Mouse (Mus musculus) gastrocnemius, postnatal 10 days (tissue): ENCODE measurements around the gene Tmem63a. TPM values are rescaled to one million over a fixed set of nuclear protein-coding genes. Genes with fewer than 3 reads are reported as not detected.
A peak's percentile ranks its signal among the peaks of the same experiment; 100 is the strongest.
"Not testable (repeated sequence)": the region's sequence is repeated elsewhere in the genome, so short reads cannot be mapped to it uniquely, and the experiment has no call there.

Experiments
- DNase-seq: peaks from one replicate; pipeline ENCODE4 v3.0.0; 2021; ENCODE audit warnings: mixed read lengths
- total RNA-seq, 2 experiments: library from RNA; stranded (reverse); gene quantifications; 2 replicates each; pipeline ENCODE4 v1.2.3; 2021

Gene Tmem63a
- total RNA-seq, 2 experiments from 2014 or later: 13.2 to 16.2 TPM

DNA sequence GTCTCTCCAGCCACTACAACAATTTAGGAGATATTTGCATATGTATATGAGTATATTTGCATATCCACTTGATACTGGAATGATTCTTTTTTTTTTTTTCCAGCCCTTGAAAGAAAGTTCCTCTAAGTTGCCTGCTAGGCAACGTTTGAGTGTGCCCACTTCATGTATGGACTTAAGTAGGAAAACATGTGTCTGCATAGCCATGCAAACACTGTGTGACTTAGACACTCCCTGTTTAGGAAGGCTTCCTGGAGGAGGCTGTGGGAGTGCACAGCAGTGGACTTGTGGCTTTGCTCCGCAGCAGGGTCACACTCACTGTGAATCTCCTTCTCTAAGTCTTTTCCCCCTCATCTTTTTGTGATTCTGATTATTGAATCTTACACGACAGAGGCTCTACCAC, 16.7 kb downstream of the Tmem63a start:
- no peak for DNase-seq

- DNase-seq: no peak
Measured at GRCm38 (mm10) chr1:180965786-180966185, 23.6 kb downstream of the Tmem63a start.

DNA sequence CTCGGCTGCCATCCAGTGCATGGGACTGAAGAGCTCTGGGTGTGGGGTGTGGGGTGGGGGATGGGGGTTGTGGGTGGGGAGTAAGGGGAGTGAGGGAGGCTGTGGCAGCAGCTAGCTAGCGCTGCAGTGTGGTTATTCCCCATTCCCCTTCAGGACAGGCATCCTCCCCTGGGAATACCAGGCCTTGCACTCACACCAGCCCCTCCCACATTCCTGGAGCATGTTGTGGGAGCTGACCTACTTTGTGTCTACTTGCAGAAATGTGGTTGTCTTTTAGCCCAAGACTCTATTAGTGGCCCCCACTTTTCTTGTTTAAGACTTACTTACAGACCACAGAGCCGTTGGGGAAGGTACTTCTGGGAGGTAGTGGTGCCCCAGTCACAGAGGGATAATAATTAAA, 24.4 kb downstream of the Tmem63a start:
- no peak for DNase-seq

- DNase-seq: no peak
Measured at GRCm38 (mm10) chr1:180967261-180967660, 25.1 kb downstream of the Tmem63a start.

DNA sequence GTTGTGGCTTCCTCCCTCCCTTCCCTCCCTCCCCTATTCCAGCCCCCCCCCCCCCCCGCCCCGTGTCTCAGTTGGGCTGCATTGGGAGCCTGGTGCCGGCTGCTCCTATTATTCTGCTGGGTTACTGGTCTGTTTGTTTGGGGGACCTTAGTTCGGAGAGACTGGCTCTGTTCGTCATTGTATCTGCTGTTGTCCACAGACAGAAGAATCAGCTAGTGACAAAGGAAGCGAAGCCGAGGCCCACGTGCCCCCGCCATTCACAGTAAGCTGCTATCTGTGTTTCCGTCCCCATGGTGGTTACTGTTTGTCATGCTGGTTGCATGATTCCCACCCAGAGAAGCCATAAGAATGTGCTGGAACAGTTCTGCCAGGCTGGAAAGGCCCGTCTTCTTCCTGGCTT, 30.8 kb downstream of the Tmem63a start:
- DNase-seq: no peak

- DNase-seq: no peak
Measured at GRCm38 (mm10) chr1:180974126-180974746, 32.1 kb downstream of the Tmem63a start.

GRCm38 (mm10) chr1:180976110-180976679, 34.1 kb downstream of the Tmem63a start:
- peak; percentile 51 for DNase-seq

GRCm38 (mm10) chr1:180979484-180980251, 37.5 kb downstream of the Tmem63a start:
- no peak for DNase-seq

DNA sequence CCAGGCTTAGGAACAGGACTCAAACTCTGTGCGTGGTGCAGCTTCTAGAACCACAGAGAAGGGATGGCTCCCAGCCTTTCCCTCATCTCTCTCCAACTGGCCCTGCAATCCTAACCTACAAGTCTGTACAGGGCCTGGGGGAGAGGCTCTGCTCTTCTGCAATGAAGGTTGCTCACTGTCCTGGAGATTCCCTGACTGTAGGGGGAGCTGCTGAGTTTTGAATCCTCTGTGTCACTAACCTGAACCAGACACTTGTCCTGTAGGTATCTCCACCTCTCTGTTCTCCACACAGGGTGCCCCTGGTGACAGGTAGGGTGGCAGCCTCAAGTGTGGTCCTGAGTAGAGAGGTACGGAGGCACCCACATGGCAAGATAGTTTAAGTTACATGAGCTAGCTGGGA, 38.3 kb downstream of the Tmem63a start:
- DNase-seq: no peak

- not testable (repeated sequence) for DNase-seq
Measured at GRCm38 (mm10) chr1:180981298-180982046, 39.3 kb downstream of the Tmem63a start.

DNA sequence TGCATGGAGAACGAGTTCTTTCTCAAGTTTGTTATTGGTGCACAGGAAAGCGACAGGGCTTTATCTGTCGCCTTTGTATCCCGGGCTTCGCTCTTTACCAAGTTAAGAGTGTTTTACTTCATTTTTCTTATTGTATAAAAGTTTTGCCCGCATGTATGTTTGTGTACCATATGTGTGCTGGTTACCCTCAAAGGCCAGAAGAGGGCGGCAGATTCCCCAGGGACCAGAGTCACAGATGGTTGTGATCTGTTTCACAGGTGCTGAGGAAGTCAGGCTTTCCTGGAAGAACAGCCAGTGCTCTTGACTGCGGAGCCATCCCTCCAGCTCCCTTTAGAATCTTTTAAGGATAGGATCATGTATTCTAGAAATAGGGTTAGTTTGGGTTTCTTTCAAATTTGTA, 44.6 kb downstream of the Tmem63a start:
- no peak for DNase-seq

DNA sequence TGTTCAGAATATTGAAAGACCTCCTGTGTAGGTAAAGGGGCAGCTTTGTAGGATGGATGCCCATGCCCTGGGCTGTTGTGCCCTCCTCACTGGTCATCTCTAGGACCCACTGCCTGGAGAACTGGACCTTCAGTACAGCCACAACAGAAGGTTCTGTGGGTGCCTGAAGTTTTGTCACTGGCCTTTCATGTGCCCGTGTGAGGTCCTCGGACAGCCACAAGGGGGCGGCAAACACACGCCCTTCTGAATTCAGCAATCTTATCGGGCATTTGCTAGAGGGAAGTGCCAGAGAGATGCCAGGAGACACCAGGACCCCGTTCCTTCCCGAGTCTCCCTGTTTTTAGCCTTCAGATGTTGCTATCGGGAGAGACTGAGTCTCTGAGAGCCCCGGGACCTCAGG, 45.6 kb downstream of the Tmem63a start:
- peak; percentile 80 for DNase-seq

- no peak for DNase-seq
Measured at GRCm38 (mm10) chr1:180990671-180991070, 48.5 kb downstream of the Tmem63a start.

- DNase-seq: no peak
Measured at GRCm38 (mm10) chr1:180992142-180992541, 50.0 kb downstream of the Tmem63a start.

GRCm38 (mm10) chr1:181000501-181001092, 58.5 kb downstream of the Tmem63a start:
- DNase-seq: peak; percentile 45

DNA sequence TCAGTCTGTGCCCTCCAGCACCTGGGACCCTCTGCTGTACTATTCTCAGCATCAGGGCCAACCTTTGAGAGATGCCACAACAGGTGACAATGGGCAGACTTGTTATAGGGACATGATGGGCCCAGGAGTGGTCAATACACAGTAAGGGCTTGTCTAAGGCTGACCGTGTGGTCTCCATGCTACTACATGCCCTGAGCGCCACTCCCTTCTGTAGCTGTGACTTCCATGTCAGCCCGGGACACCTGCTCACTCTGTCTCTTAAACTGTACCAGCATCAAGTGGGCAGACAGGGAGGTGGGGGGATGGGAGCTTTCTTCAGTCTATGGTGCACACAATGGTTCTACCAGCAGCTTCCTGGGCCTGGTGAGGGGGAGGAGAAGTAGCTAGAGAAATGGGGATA, 59.1 kb downstream of the Tmem63a start:
- DNase-seq: no peak

- DNase-seq: no peak
Measured at GRCm38 (mm10) chr1:181001621-181002020, 59.5 kb downstream of the Tmem63a start.

GRCm38 (mm10) chr1:181003790-181004189, 61.6 kb downstream of the Tmem63a start:
- no peak for DNase-seq

- no peak for DNase-seq
Measured at GRCm38 (mm10) chr1:181005331-181005730, 63.2 kb downstream of the Tmem63a start.

DNA sequence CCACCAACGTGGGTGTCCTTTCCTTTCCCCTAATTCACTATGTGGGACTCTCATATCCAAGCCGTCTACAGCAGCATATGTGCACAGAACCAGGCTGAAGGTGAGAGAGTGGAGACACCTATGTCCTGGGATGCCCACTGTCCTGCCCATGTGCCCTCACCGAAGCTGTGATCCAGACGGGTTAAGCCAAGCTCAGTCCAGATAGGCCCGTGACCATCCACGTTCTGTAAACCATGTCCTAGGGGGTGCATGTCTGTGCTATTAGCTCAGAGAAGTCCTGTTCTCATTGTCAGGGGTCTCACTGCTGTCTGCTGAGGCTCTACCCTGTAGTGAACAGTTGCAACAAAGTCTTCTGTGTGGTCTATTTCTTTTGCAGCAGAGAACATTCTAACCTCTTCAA, 65.7 kb downstream of the Tmem63a start:
- DNase-seq: no peak

DNA sequence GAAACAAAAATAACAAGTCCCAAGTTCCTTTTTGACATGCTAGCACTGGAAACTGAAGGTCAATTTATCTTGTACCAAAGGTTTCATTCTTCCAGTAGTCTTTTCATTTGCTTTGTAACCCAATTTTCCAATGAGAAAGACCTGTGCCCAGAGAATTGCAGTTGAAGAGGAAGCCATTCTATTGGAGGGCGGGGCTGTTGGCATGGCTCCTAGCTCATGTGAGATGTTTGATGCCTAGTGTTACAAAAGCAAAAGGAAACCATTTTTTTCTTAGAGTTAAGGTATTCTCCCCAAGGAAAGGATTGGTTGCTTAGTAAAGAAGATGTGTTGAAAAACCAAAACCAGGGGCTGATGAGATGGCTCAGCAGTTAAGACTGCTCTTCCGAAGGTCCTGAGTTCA, 66.1 kb downstream of the Tmem63a start:
- peak; percentile 19 for DNase-seq

GRCm38 (mm10) chr1:181009011-181009590, 67.0 kb downstream of the Tmem63a start:
- no peak for DNase-seq
